Mouse (Mus musculus) heart, postnatal 14 days (tissue): ENCODE results near the gene Vmn1r93. TPM values are rescaled to one million over a fixed set of nuclear protein-coding genes. Genes with fewer than 3 reads are reported as not detected.
"Not testable (repeated sequence)": the region's sequence is repeated elsewhere in the genome, so short reads cannot be mapped to it uniquely, and the experiment has no call there.

Experiments
- DNase-seq, 2 experiments: peaks; one replicate each; pipeline ENCODE4 v3.0.0; 2021 to 2022
- intact Hi-C: fragments of 180-260 bp; cut with DNase I; formaldehyde crosslinking; loops from one replicate; pipeline ENCODE4 v1.15.1; 2025
- long read RNA-seq, 2 experiments: library from polyadenylated mRNA; stranded (forward); transcript quantifications; one replicate each; pipeline ENCODE4 v2.0.0; 2021
- total RNA-seq, 2 experiments: library from RNA; stranded (reverse); gene quantifications; 2 replicates each; pipeline ENCODE4 v1.2.3; 2021

Vmn1r93 gene
- total RNA-seq: not detected
- long read RNA-seq, experiment 1: 0 reads
- long read RNA-seq, experiment 2: 0 reads

DNA sequence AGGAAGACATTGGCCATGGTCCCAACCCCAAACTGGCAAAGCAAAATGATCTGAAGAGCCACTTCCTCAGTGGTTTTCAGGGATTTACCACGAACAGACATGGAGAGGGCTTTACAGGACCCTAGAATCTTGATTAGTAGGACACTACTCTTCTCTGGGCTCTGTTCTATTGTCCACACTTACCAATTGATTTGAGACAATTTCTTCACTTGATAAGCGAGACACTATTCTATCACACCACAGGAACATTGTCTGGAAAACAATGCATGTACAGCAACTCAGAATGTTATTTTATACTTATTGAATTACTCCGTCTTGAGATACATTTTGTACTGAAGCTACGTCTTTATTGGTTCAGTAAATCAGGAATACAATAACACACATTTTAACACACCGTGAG is at the start of gene Vmn1r93:
Vmn1r93 (minus strand) TSS at position 101 of the 400 bp plus-strand sequence.
- DNase-seq, intact Hi-C loops: not testable (repeated sequence)

DNA sequence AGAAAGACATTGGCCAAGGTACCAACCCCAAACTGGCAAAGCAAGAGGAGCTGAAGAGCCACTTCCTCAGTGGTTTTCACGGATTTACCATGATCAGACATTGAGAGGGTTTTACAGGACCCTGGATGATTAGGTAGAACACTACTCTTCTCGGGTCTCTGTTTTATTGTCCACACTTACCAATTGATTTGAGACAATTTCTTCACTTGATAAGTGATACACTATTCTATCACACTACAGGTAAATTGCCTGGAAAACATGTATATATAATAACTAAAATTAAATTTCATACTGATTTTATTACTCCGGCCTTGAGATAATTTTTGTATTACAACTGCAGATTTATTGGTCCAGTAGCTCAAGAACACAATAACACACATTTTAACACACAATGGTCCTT is 29.4 kb upstream of the Vmn1r93 start, which contains the start of gene Vmn1r94:
Vmn1r94 (minus strand) TSS at position 101 of the 400 bp plus-strand sequence.
- intact Hi-C loops, DNase-seq: not testable (repeated sequence)

DNA sequence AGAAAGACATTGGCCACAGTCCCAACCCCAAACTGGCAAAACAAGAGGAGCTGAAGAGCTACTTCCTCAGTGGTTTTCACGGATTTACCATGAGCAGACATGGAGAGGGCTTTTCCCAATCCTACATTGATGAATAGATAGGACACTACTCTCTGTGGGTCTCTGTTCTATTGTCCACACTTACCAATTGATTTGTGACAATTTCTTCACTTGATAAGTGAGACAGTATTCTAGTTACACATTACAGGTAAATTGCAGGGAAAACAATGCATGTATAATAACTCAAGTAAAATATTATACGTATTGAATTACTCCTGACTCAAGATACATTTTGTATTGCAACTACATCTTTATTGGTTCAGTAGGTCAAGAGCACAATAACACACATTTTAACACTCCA is 16.4 kb downstream of the Vmn1r93 start, which contains the start of gene Gm16442:
Gm16442 (minus strand) TSS at position 101 of the 400 bp plus-strand sequence.
- intact Hi-C loops: not testable (repeated sequence)

DNA sequence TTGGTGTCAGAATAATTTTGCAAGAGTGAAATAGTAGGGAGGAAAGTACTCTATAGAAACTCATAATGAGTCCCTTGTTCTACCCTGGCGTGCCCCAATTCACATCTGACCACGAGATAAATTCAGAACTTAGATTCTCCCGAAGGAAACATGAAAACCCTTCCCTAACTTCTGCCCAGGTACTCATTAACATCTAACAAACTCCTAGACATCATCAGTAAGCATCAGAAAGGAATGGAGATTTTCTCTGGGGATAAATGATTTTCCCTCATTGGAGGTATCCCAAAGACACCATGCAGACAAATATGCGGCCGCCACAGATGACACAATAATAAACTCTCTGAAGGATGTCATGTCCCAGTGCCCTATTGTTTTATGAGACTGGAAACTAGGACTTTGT is 39.5 kb downstream of the Vmn1r93 start, which contains the start of gene Vmn1r91:
Vmn1r91 (plus strand) TSS at position 301 of the 400 bp plus-strand sequence.
- DNase-seq, intact Hi-C loops: not testable (repeated sequence)

More for the DNA sequence above, 16.4 kb downstream of the Vmn1r93 start, which contains the start of gene Gm16442:
- not testable (repeated sequence) for DNase-seq

Other genes with a start within 250 kb of the Vmn1r93 start
- gene Pvr, start 217.9 kb downstream of the Vmn1r93 start, total RNA-seq: 10 to 100 TPM; 20.0 to 25.6 TPM
- gene Igsf23, start 188.3 kb downstream of the Vmn1r93 start, total RNA-seq: 1 to 10 TPM; 1.3 to 1.6 TPM
- gene Ceacam20, start 173.7 kb downstream of the Vmn1r93 start, total RNA-seq: not detected
- not detected for gene Nlrp9b, start 147.6 kb downstream of the Vmn1r93 start, total RNA-seq
- gene Vmn1r91, start 39.4 kb downstream of the Vmn1r93 start, total RNA-seq: not detected
- not detected for gene Gm16442, start 16.5 kb downstream of the Vmn1r93 start, total RNA-seq
- gene Vmn1r94, start 29.3 kb upstream of the Vmn1r93 start, total RNA-seq: not detected
- gene Vmn1r95, start 54.6 kb upstream of the Vmn1r93 start, total RNA-seq: not detected
- not detected for gene Gm6164, start 66.5 kb upstream of the Vmn1r93 start, total RNA-seq
- not detected for gene Gm4498, start 94.7 kb upstream of the Vmn1r93 start, total RNA-seq
- not detected for gene Gm5890, start 123.7 kb upstream of the Vmn1r93 start, total RNA-seq
- gene Gm4133, start 195.0 kb upstream of the Vmn1r93 start, total RNA-seq: not detected
- gene Gm5728, start 236.3 kb upstream of the Vmn1r93 start, total RNA-seq: not detected